Mouse (Mus musculus) CH12.LX (cell line): ENCODE results near the gene Uvrag. TPM values are rescaled to one million over a fixed set of nuclear protein-coding genes. Genes with fewer than 3 reads are reported as not detected.
A peak's percentile ranks its signal among the peaks of the same experiment; 100 is the strongest.

Experiments
- DNase-seq: peaks from one replicate; pipeline ENCODE4 v3.0.0-alpha.2; 2013; ENCODE audit errors: extremely low read depth
- H3K27ac ChIP-seq: 2 replicates; pipeline ENCODE4 v1.5.1; 2012; ENCODE audit warnings: low read depth, mild to moderate bottlenecking, control low read depth, moderate library complexity; ENCODE audit not compliant: insufficient read depth
- H3K27me3 ChIP-seq: replicated peaks from 2 replicates; pipeline ENCODE3; 2012; ENCODE audit warnings: inconsistent platforms
- H3K36me3 ChIP-seq, 2 experiments: replicated peaks in 1 of 2; 2 replicates each; pipeline versions ENCODE3 to v1.6.1; 2012; ENCODE audit warnings: inconsistent platforms in 1 of 2, low read length in 1 of 2, mild to moderate bottlenecking in 1 of 2, mixed read lengths in 1 of 2, moderate library complexity in 1 of 2; ENCODE audit not compliant: control insufficient read depth in 1 of 2, insufficient read depth in 1 of 2
- H3K4me1 ChIP-seq, 2 experiments: 2 replicates each; pipeline ENCODE4 v1.6.1; 2012; ENCODE audit warnings: inconsistent platforms in 1 of 2, moderate library complexity in 1 of 2; ENCODE audit not compliant: insufficient read depth in 2 of 2, control insufficient read depth in 1 of 2
- H3K4me2 ChIP-seq: 2 replicates; pipeline ENCODE4 v1.6.1; 2012; ENCODE audit warnings: low read depth, mild to moderate bottlenecking, control low read depth; ENCODE audit not compliant: poor library complexity, insufficient read depth, severe bottlenecking
- H3K4me3 ChIP-seq, 3 experiments: fragments of 150-350 bp in 1 of 3; sonication (generic) in 1 of 3; replicated peaks in 1 of 3; 2 replicates each; pipeline versions ENCODE3 to v1.5.1; 2011 to 2012; ENCODE audit warnings: low read depth in 2 of 3, low read length in 2 of 3, mild to moderate bottlenecking in 2 of 3, moderate library complexity in 2 of 3, control low read depth in 1 of 3, improper control_type of control experiment in 1 of 3, inconsistent platforms in 1 of 3, mixed read lengths in 1 of 3; ENCODE audit not compliant: poor library complexity in 1 of 3
- H3K79me2 ChIP-seq: replicated peaks from 2 replicates; pipeline ENCODE4 v1.6.1; 2012; ENCODE audit warnings: mild to moderate bottlenecking, moderate library complexity; ENCODE audit not compliant: control insufficient read depth, poor library complexity, insufficient read depth, severe bottlenecking; ENCODE audit errors: extremely low read depth
- H3K9ac ChIP-seq: 2 replicates; pipeline ENCODE4 v1.6.1; 2012; ENCODE audit warnings: low read depth, mild to moderate bottlenecking, control low read depth, moderate library complexity; ENCODE audit not compliant: insufficient read depth
- H3K9me3 ChIP-seq: replicated peaks from 2 replicates; pipeline ENCODE3; 2012; ENCODE audit warnings: low read length, inconsistent platforms, mixed read lengths
- CHD1 ChIP-seq: IDR thresholded peaks from 2 replicates; pipeline ENCODE4 v1.6.1; 2012; ENCODE audit warnings: low read depth, low read length, improper control_type of control experiment, inconsistent platforms
- CTCF ChIP-seq, 2 experiments: IDR thresholded peaks in 1 of 2; conservative IDR thresholded peaks in 1 of 2; 2 replicates each; pipeline ENCODE4 v1.5.1; 2011 to 2012; ENCODE audit warnings: low read depth in 2 of 2, low read length in 2 of 2, improper control_type of control experiment in 1 of 2, inconsistent platforms in 1 of 2, mild to moderate bottlenecking in 1 of 2, moderate library complexity in 1 of 2
- E2F4 ChIP-seq: IDR thresholded peaks from 2 replicates; pipeline ENCODE4 v1.6.1; 2011; ENCODE audit warnings: low read depth, low read length, improper control_type of control experiment; ENCODE audit not compliant: insufficient replicate concordance
- ELF1 ChIP-seq: IDR thresholded peaks from 2 replicates; pipeline ENCODE4 v1.6.1; 2014; ENCODE audit warnings: low read depth, mild to moderate bottlenecking, inconsistent platforms, low read length, improper control_type of control experiment
- EP300 ChIP-seq: IDR thresholded peaks from 2 replicates; pipeline ENCODE4 v1.6.1; 2011; ENCODE audit warnings: low read length, improper control_type of control experiment
- GABPA ChIP-seq: IDR thresholded peaks from 2 replicates; pipeline ENCODE4 v1.6.1; 2012; ENCODE audit warnings: low read depth, low read length, improper control_type of control experiment, inconsistent platforms; ENCODE audit not compliant: insufficient replicate concordance
- HCFC1 ChIP-seq: IDR thresholded peaks from 2 replicates; pipeline ENCODE4 v1.6.1; 2012; ENCODE audit warnings: low read depth, mild to moderate bottlenecking, inconsistent platforms, low read length, improper control_type of control experiment
- IRF4 ChIP-seq: IDR thresholded peaks from 2 replicates; pipeline ENCODE4 v1.6.1; 2014; ENCODE audit warnings: low read depth, mild to moderate bottlenecking, inconsistent platforms, low read length, improper control_type of control experiment
- KAT2A ChIP-seq: IDR thresholded peaks from 2 replicates; pipeline ENCODE4 v1.6.1; 2012; ENCODE audit warnings: low read length, improper control_type of control experiment, inconsistent platforms; ENCODE audit not compliant: insufficient replicate concordance
- MAFK ChIP-seq: IDR thresholded peaks from 2 replicates; pipeline ENCODE4 v1.6.1; 2011; ENCODE audit warnings: low read length, improper control_type of control experiment; ENCODE audit not compliant: insufficient replicate concordance
- MAX ChIP-seq: IDR thresholded peaks from 2 replicates; pipeline ENCODE4 v1.6.1; 2011; ENCODE audit warnings: low read length, improper control_type of control experiment
- MXI1 ChIP-seq: IDR thresholded peaks from 2 replicates; pipeline ENCODE4 v1.6.1; 2011; ENCODE audit warnings: mild to moderate bottlenecking, low read depth, low read length, improper control_type of control experiment
- PAX5 ChIP-seq: IDR thresholded peaks from 2 replicates; pipeline ENCODE4 v1.6.1; 2012; ENCODE audit warnings: low read length, inconsistent platforms, mixed read lengths
- POLR2A ChIP-seq: IDR thresholded peaks from 2 replicates; pipeline ENCODE4 v1.6.1; 2011; ENCODE audit warnings: low read depth, mild to moderate bottlenecking, improper control_type of control experiment, low read length
- RAD21 ChIP-seq: IDR thresholded peaks from 2 replicates; pipeline ENCODE4 v1.6.1; 2011; ENCODE audit warnings: low read depth, mild to moderate bottlenecking, low read length, improper control_type of control experiment, moderate library complexity
- SMC3 ChIP-seq: IDR thresholded peaks from 2 replicates; pipeline ENCODE4 v1.6.1; 2011; ENCODE audit warnings: low read depth, low read length, improper control_type of control experiment
- UBTF ChIP-seq: IDR thresholded peaks from 2 replicates; pipeline ENCODE4 v1.6.1; 2012; ENCODE audit warnings: low read depth, mild to moderate bottlenecking, inconsistent platforms, low read length, improper control_type of control experiment, moderate library complexity
- dilution Hi-C: fragments of 300-500 bp; cut with MboI; formaldehyde crosslinking; loops from 2 replicates; pipeline ENCODE4 v1.14.3; 2020; ENCODE audit warnings: low sequenced_read_pairs; ENCODE audit not compliant: extremely low pct_unique_long_range_greater_than_20kb, extremely low pct_ligation_motif_present
- in situ Hi-C: fragments of 300-500 bp; cut with MboI; formaldehyde crosslinking; loops from 3 replicates; pipeline ENCODE4 v1.14.3; 2019; ENCODE audit warnings: low sequenced_read_pairs, low pct_ligation_motif_present, low pct_unique_long_range_greater_than_20kb, mixed read lengths
- polyA plus RNA-seq: library from polyadenylated mRNA; unstranded; fragments of >175 nt; gene quantifications from 2 replicates; pipeline ENCODE4 v1.2.1, GENCODE M21; 2012; ENCODE audit warnings: low read depth; ENCODE audit not compliant: insufficient read length
- total RNA-seq, 2 experiments: library from RNA; depleted of rRNA; stranded (reverse); fragments of 300-350 nt in 1 of 2; fragments of >200 nt in 1 of 2; gene quantifications; 2 replicates each; pipeline ENCODE4 v1.2.3; 2012 to 2014

The Uvrag gene
- total and polyA plus RNA-seq, 3 experiments: 20.6 to 47.4 (median 37.5) TPM

DNA sequence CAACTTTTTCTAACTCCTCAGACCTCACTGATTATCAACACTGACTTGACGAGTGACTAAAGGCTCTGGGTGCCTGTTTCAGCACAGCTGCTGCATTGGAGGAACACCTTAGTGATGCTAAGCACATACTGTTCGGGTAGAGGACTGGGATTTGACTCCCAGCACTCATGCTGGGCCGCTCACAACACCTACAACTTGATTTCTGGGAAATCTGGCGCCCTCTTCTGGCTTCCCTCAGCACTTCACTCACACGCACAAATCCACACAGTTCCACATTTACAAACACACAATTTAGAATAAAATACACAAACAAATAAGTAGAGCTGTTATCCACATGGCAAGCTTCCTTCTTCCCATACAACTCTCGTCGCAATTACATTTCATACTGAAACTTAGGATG lies 112.8 kb downstream of the Uvrag start:
- Histone ChIP-seq H3K27me3 (no peaks in the 10 kb centered on the region), H3K4me1 (peaks cover 4 to 8% of the 10 kb centered on the region in 2 experiments), H3K36me3 (peaks cover 0 to 82% of the 10 kb centered on the region in 2 experiments), H3K9me3 (peaks cover 4% of the 10 kb centered on the region), H3K4me2 (no peak overlapping the region), H3K4me3 (no peak overlapping the region), H3K79me2 (no peaks in the 10 kb centered on the region; the same call in 1 of the 2 replicates), H3K9ac (no peak overlapping the region), H3K27ac (no peak overlapping the region)
- TF ChIP-seq SMC3 (peak; percentile 14; the same call in 1 of the 2 replicates), CTCF (conservative IDR thresholded peaks at IDR 0.05 in 1 of 2, IDR thresholded peaks at IDR 0.05 in 1 of 2; ENCODE audit: low read depth in 2 of 2, low read length in 2 of 2) (peak; percentile 10 to 41; a peak in 1 of 4 replicates), MAFK (no peak)
- DNase-seq: no peak
- in situ Hi-C loops: no loop called here
- dilution Hi-C loops: no loop called here

DNA sequence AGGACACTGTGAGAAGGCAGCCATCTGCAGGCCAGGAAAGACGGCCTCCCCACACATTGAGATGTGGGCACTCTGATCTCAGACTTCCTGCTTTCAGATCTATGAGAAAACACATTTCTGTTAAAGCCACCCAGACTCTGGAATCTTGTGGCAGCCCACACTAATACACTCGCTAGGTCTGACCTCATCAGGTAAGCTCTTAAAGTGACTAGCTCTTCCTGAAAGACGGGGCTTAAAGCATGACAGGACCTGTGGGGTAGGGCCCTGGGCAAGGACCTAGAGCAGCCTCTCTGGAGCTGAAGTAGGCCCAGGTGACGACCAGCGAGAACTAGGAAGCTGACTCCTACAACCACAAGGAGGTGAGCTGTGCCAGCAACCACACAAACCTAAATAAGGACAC lies 113.8 kb downstream of the Uvrag start:
- in situ Hi-C loops (no loop called here), dilution Hi-C loops (no loop called here)
- Histone ChIP-seq H3K4me3 (no peak overlapping the region), H3K36me3 (peaks cover 0 to 75% of the 10 kb centered on the region in 2 experiments), H3K27ac (0 out of 2 replicates have a peak overlapping the region, but pooled peaks have one; percentile 12), H3K4me2 (no peak overlapping the region), H3K9ac (no peak overlapping the region), H3K79me2 (no peaks in the 10 kb centered on the region; the same call in 1 of the 2 replicates), H3K27me3 (no peaks in the 10 kb centered on the region), H3K4me1 (peaks cover 4 to 9% of the 10 kb centered on the region in 2 experiments), H3K9me3 (peaks cover 4% of the 10 kb centered on the region)
- no peak for DNase-seq
- TF ChIP-seq E2F4 (no peak), HCFC1 (no peak), ELF1 (no peak), POLR2A (no peak), EP300 (no peak), SMC3 (no peak), MXI1 (no peak), MAFK (no peak)

DNA sequence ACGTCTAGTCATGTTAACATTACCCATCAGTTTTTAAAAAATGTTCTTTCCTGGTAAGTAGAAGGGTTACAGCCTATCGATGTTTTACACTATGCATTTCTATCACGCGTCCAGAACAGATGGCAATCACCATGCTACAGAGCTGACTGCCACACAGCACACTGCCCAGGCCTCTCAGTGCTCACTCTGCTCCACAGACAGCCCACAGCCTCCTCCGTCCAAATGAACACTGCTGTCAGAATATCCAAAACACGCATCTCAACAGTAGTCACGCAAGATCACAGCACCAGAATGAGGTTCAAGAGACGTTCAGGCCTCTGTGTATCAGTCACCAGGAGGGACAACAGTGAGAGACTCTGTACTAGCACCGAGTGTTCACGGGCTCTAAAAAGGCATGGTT lies 115.0 kb downstream of the Uvrag start:
- Histone ChIP-seq H3K4me1 (peaks cover 6 to 21% of the 10 kb centered on the region in 2 experiments), H3K27me3 (no peaks in the 10 kb centered on the region), H3K36me3 (peaks cover 0 to 76% of the 10 kb centered on the region in 2 experiments), H3K4me3 (no peak overlapping the region), H3K9ac (no peak overlapping the region), H3K4me2 (no peak overlapping the region), H3K27ac (no peak overlapping the region), H3K9me3 (peaks cover 4% of the 10 kb centered on the region), H3K79me2 (no peaks in the 10 kb centered on the region; the same call in 1 of the 2 replicates)
- TF ChIP-seq CHD1: no peak
- no peak for TF ChIP-seq IRF4
- TF ChIP-seq PAX5: no peak
- no peak for TF ChIP-seq RAD21
- no peak for TF ChIP-seq CTCF (conservative IDR thresholded peaks at IDR 0.05 in 1 of 2, IDR thresholded peaks at IDR 0.05 in 1 of 2; ENCODE audit: low read depth in 2 of 2, low read length in 2 of 2)
- TF ChIP-seq UBTF: no peak
- no peak for TF ChIP-seq MAX
- TF ChIP-seq GABPA: no peak
- TF ChIP-seq KAT2A: no peak
- in situ Hi-C loops: no loop called here
- no peak for DNase-seq
- dilution Hi-C loops: no loop called here
